Mouse (Mus musculus): ENCODE measurements around the gene Atp7b.

GRCm38 (mm10) chr8:22091568-22091967 lies 31.5 kb upstream of the Atp7b start:
- TF ChIP-seq POLR2A (IDR thresholded peaks at IDR 0.05; ENCODE audit: extremely low read depth, insufficient read depth, low read length): no peak
- no peak for TF ChIP-seq CTCF (IDR thresholded peaks at IDR 0.05; ENCODE audit: extremely low read depth, insufficient read depth, low read length)
